Mouse (Mus musculus) embryonic fibroblast, embryonic 13.5 days (primary cell): ENCODE results near the gene Utp15.

Experiments used
- CTCF ChIP-seq: IDR thresholded peaks from 2 replicates; pipeline ENCODE4 v1.5.1; 2011; ENCODE audit warnings: mild to moderate bottlenecking, control low read depth, low read length, moderate library complexity, borderline replicate concordance; ENCODE audit not compliant: insufficient read depth
- POLR2A ChIP-seq: IDR thresholded peaks from 2 replicates; pipeline ENCODE4 v1.6.1; 2011; ENCODE audit warnings: low read depth, mild to moderate bottlenecking, control low read depth, low read length, moderate library complexity

DNA sequence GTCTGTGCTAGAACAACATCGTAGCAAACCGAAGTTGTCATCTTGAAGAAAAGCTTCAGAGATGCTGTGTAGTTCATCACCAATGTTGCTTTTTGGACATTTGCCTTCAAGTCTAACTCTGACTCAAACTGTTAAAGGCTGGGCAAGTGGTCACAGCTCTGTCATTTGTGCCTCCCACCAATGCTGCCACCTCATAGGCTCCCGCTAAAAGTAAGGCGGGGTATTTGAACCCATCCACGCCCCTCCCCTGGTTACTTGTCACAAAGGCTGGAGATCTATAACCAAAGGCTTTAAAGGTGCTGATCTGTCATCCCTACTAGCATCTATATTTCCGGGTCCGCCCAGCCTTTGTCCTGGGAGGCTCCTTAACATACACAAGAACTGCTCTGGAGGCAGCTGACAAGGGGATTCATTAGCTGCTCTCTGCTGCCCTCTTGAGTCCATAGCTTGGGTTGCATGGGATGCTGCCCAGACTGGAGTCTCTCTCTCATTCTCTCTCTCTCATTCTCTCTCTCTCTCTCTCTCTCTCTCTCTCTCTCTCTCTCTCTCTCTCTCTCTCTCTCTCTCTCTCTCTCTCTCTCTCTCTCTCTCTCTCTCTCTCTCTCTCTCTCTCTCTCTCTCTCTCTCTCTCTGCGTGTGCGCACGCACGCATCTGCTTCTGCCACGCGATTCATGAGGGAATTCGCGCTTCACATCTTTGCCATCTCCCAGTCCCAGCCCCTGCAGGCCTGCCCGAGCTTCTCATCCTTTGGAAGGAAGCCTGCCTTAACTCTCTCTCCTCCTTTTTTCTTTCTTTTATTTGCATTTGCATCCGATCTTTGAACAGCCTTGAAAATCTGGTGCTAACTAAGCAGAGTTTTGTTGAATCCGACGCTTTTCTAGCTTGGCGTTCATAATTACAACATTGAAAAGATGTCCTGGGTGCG is 36.3 kb upstream of the Utp15 start:
- TF ChIP-seq CTCF, result peak; percentile 73; the same call in 1 of the 2 replicates
- no peak for TF ChIP-seq POLR2A
